Mouse (Mus musculus): Measurements from ENCODE around the gene Zfp276.
"Not testable (repeated sequence)": the region's sequence is repeated elsewhere in the genome, so short reads cannot be mapped to it uniquely, and the experiment has no call there.

GRCm38 (mm10) chr8:123257593-123257992, 3.6 kb downstream of the Zfp276 start:
- not testable (repeated sequence) for TF ChIP-seq CTCF, EP300 (IDR thresholded peaks at IDR 0.05; ENCODE audit: low read depth)

Data from heart, postnatal 0 days (tissue).